Mouse (Mus musculus): ENCODE results near the gene Myh9.

DNA sequence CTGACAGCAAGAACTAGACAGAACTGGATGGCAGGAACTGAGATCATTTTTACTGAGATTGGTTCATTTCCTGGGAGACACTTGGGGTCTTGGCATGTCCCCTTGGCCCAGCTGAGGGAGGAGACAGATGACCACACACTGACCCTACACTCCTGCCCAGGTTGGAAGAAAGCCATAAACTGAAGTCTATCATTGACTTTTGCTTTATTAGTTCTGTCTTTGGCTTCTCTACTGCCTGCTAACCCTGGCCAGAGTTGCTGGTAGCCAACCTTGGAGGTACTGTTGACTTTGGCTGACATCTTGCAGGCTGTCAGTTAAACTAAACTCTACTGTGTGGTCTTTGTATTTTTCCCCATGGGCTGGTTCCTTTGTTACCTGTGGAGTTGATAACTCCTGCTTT is 96.9 kb downstream of the Myh9 start:
- TF ChIP-seq CTCF (IDR thresholded peaks at IDR 0.05) (no peak), EP300 (IDR thresholded peaks at IDR 0.05) (no peak)

Data from lung, postnatal 0 days (tissue).